Mouse (Mus musculus): ENCODE data around the gene Aldh1a3. TPM values are rescaled to one million over a fixed set of nuclear protein-coding genes. Genes with fewer than 3 reads are reported as not detected.
A peak's percentile ranks its signal among the peaks of the same experiment; 100 is the strongest.

Aldh1a3 gene
- polyA plus RNA-seq, 1 experiment from 2014 or later, result 1.7 TPM

GRCm38 (mm10) chr7:66369934-66370445, 57.3 kb downstream of the Aldh1a3 start:
- H3K4me2 ChIP-seq (replicated peaks; ENCODE audit: low read depth, low read length), result no peak overlapping the region
- TF ChIP-seq CTCF (IDR thresholded peaks at IDR 0.05) (no peak), EP300 (IDR thresholded peaks at IDR 0.05) (peak; percentile 56)
- no peaks in the 10 kb centered on the region for H3K9me3 ChIP-seq (ENCODE audit: low read length)
- WGBS, result 43% methylated on average over 5 of the region's 5 CpGs
- ATAC-seq (peak; percentile 32), DNase-seq (ENCODE audit: low spot score) (peak; percentile 43)
- peak overlapping the region; percentile 51; the same call in 1 of the 2 replicates for H3K27ac ChIP-seq (ENCODE audit: low read length)
- H3K4me3 ChIP-seq (ENCODE audit: low read depth, low read length), result no peak overlapping the region
- no peak overlapping the region for H3K9ac ChIP-seq (replicated peaks; ENCODE audit: low read depth)
- H3K27me3 ChIP-seq (replicated peaks; ENCODE audit: insufficient read depth, low read length), result no peaks in the 10 kb centered on the region
- no peaks in the 10 kb centered on the region for H3K4me1 ChIP-seq (ENCODE audit: insufficient read depth, low read depth, low read length)
- no peaks in the 10 kb centered on the region for H3K36me3 ChIP-seq (ENCODE audit: insufficient read depth, low read length)

- 0 out of 2 replicates have a peak overlapping the region, but pooled peaks have one; percentile 45 for H3K27ac ChIP-seq (ENCODE audit: low read length)
- 53% methylated on average over 5 of the region's 5 CpGs for WGBS
Observed at GRCm38 (mm10) chr7:66369071-66369933, 58.0 kb downstream of the Aldh1a3 start.

DNA sequence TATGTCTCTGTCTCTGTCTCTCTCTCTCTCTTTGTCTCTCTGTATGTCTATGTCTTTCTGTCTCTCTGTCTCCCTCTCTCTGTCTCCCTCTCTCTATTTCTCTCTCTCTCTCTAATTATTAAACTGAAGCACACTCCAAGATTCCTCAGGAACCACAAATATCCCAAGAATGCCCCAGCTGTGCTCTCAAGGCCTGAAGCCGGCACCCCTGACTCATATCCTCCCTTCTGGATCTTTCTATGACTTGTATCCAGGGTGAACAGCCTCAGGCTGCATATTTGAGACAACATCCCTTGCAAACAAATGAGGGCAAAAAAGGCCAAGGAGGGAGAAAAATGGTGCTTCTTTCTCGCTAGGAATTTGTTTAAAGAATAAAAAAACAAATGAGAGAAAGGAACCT, 61.4 kb downstream of the Aldh1a3 start, which contains the start of gene Gm10974:
Gene Gm10974 (plus strand): TSS at position 2 of the 400 bp plus-strand sequence.
- Histone ChIP-seq H3K9me3 (ENCODE audit: low read length) (no peaks in the 10 kb centered on the region), H3K9ac (replicated peaks; ENCODE audit: low read depth) (no peak within 1 kb of the TSS), H3K36me3 (ENCODE audit: insufficient read depth, low read length) (no peaks in the 10 kb centered on the region), H3K27ac (ENCODE audit: low read length) (peak within 1 kb of the TSS; percentile 22), H3K4me3 (ENCODE audit: low read depth, low read length) (no peak within 1 kb of the TSS), H3K27me3 (replicated peaks; ENCODE audit: insufficient read depth, low read length) (no peaks in the 10 kb centered on the region), H3K4me1 (ENCODE audit: insufficient read depth, low read depth, low read length) (no peaks in the 10 kb centered on the region), H3K4me2 (replicated peaks; ENCODE audit: low read depth, low read length) (no peak within 1 kb of the TSS)
- 14% methylated on average over 2 of the region's 2 CpGs for WGBS
- peak; percentile 98 for TF ChIP-seq EP300 (IDR thresholded peaks at IDR 0.05)
- TF ChIP-seq CTCF (IDR thresholded peaks at IDR 0.05), result no peak; the same call in 1 of the 2 replicates
- DNase-seq (ENCODE audit: low spot score), result peak; percentile 91
- ATAC-seq, result peak; percentile 93

More at GRCm38 (mm10) chr7:66369071-66369933, 58.0 kb downstream of the Aldh1a3 start:
- Histone ChIP-seq H3K4me2 (replicated peaks; ENCODE audit: low read depth, low read length) (no peak overlapping the region), H3K9me3 (ENCODE audit: low read length) (no peaks in the 10 kb centered on the region), H3K4me3 (ENCODE audit: low read depth, low read length) (no peak overlapping the region), H3K4me1 (ENCODE audit: insufficient read depth, low read depth, low read length) (no peaks in the 10 kb centered on the region), H3K9ac (replicated peaks; ENCODE audit: low read depth) (no peak overlapping the region), H3K27me3 (replicated peaks; ENCODE audit: insufficient read depth, low read length) (no peaks in the 10 kb centered on the region), H3K36me3 (ENCODE audit: insufficient read depth, low read length) (no peaks in the 10 kb centered on the region)
- ATAC-seq, result no peak
- DNase-seq (ENCODE audit: low spot score), result peak; percentile 19
- TF ChIP-seq CTCF (IDR thresholded peaks at IDR 0.05) (no peak), EP300 (IDR thresholded peaks at IDR 0.05) (no peak)

DNA sequence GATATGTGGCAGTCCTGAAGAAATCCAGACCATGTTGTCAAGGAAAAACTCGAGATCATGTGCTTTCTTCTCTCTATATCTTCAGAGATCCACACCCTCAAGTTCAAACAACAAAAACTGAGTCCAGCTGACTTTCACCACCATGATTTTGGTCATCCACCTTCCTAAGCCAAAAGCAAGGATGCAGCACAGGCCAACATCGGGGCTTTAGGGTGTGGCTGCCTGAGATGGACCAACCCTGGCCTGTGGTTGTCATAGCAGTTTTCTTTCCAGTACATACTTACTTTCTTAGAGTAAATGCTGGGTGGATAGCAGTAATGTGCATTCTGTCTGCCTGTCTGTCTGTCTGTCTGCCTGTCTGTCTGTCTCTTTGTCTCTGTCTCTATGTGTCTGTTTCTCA, 61.9 kb downstream of the Aldh1a3 start:
- WGBS, result 45% methylated on average over 2 of the region's 2 CpGs
- peak; percentile 66 for ATAC-seq
- H3K4me2 ChIP-seq (replicated peaks; ENCODE audit: low read depth, low read length), result no peak overlapping the region

DNA sequence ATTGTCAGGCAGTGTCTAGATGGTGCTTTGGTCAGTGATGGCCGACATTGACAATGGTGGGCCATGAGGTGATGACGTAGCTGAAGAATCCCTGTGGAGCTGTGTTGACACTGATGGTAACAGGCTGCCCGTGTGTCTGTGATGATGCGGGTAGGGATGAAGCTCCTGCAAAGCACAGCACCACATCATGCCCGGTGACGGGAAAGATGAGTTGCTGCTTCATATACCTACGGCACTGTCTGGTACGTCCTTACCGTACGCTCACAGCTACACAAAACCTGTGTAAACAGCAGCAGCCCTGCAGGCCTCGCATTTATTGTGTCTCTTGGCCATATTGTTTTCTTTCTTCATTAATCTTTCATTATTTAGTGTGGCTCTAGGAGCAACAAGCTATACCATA, 62.8 kb downstream of the Aldh1a3 start:
- 92% methylated on average over 11 of the region's 11 CpGs for WGBS
- H3K36me3 ChIP-seq (ENCODE audit: insufficient read depth, low read length), result no peaks in the 10 kb centered on the region
- DNase-seq (ENCODE audit: low spot score), result no peak
- H3K27me3 ChIP-seq (replicated peaks; ENCODE audit: insufficient read depth, low read length), result no peaks in the 10 kb centered on the region
- TF ChIP-seq CTCF (IDR thresholded peaks at IDR 0.05) (no peak), EP300 (IDR thresholded peaks at IDR 0.05) (no peak)
- H3K4me1 ChIP-seq (ENCODE audit: insufficient read depth, low read depth, low read length), result no peaks in the 10 kb centered on the region
- H3K4me3 ChIP-seq (ENCODE audit: low read depth, low read length), result no peak overlapping the region
- H3K4me2 ChIP-seq (replicated peaks; ENCODE audit: low read depth, low read length), result no peak overlapping the region
- H3K9ac ChIP-seq (replicated peaks; ENCODE audit: low read depth), result no peak overlapping the region
- no peak for ATAC-seq
- no peaks in the 10 kb centered on the region for H3K9me3 ChIP-seq (ENCODE audit: low read length)
- H3K27ac ChIP-seq (ENCODE audit: low read length), result no peak overlapping the region

More for the DNA sequence above, 61.9 kb downstream of the Aldh1a3 start:
- H3K36me3 ChIP-seq (ENCODE audit: insufficient read depth, low read length), result no peaks in the 10 kb centered on the region
- no peak for TF ChIP-seq EP300 (IDR thresholded peaks at IDR 0.05)
- TF ChIP-seq CTCF (IDR thresholded peaks at IDR 0.05), result no peak
- peak; percentile 32 for DNase-seq (ENCODE audit: low spot score)
- H3K4me1 ChIP-seq (ENCODE audit: insufficient read depth, low read depth, low read length), result no peaks in the 10 kb centered on the region
- H3K9me3 ChIP-seq (ENCODE audit: low read length), result no peaks in the 10 kb centered on the region
- no peaks in the 10 kb centered on the region for H3K27me3 ChIP-seq (replicated peaks; ENCODE audit: insufficient read depth, low read length)
- no peak overlapping the region for H3K4me3 ChIP-seq (ENCODE audit: low read depth, low read length)
- no peak overlapping the region for H3K9ac ChIP-seq (replicated peaks; ENCODE audit: low read depth)
- H3K27ac ChIP-seq (ENCODE audit: low read length), result peak overlapping the region; percentile 22

GRCm38 (mm10) chr7:66359044-66359443, 68.3 kb downstream of the Aldh1a3 start:
- H3K27me3 ChIP-seq (replicated peaks; ENCODE audit: insufficient read depth, low read length), result no peaks in the 10 kb centered on the region
- no peak overlapping the region for H3K9ac ChIP-seq (replicated peaks; ENCODE audit: low read depth)
- H3K9me3 ChIP-seq (ENCODE audit: low read length), result no peaks in the 10 kb centered on the region
- ATAC-seq (no peak), DNase-seq (ENCODE audit: low spot score) (no peak)
- no peak overlapping the region for H3K4me2 ChIP-seq (replicated peaks; ENCODE audit: low read depth, low read length)
- H3K27ac ChIP-seq (ENCODE audit: low read length), result no peak overlapping the region
- TF ChIP-seq EP300 (IDR thresholded peaks at IDR 0.05), result no peak
- TF ChIP-seq CTCF (IDR thresholded peaks at IDR 0.05), result no peak
- no peaks in the 10 kb centered on the region for H3K4me1 ChIP-seq (ENCODE audit: insufficient read depth, low read depth, low read length)
- H3K36me3 ChIP-seq (ENCODE audit: insufficient read depth, low read length), result no peaks in the 10 kb centered on the region
- whole genome bisulfite sequencing, result 89% methylated on average over 4 of the region's 4 CpGs
- H3K4me3 ChIP-seq (ENCODE audit: low read depth, low read length), result no peak overlapping the region

All from lung, postnatal 0 days (tissue).